Mouse (Mus musculus) ovary, adult 18-20 months (tissue): ENCODE measurements at regions not wholly inside any gene's neighbourhood (a gene's known extent, or its start where the extent isn't known, plus 50 kb on each side); places are given as distances from the start of the nearest gene placed in this dataset.
A peak's percentile ranks its signal among the peaks of the same experiment; 100 is the strongest.

Experiments used
- DNase-seq: peaks from one replicate; pipeline ENCODE4 v3.0.0; 2022; ENCODE audit warnings: low spot score, mixed read lengths

DNA sequence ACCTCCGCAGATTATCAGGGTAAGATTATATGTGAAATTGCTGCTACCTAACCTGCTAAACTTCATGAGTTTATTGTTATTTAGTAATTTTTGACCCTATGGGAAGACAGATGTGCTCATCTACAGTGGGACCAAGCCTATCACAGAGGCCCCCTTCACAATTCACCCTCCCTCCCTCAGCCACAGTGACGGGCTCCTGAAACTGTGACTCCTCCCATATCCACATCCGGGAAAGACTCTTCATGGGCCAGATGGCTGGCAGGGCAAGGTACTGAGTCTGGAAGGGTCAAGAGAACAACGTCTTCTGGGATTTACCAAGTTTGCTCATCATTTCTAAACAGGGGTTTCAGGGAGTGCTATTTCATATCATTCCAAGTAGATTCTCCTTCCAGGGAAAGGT is 84.1 kb upstream of the Irs2 start:
- no peak for DNase-seq

DNA sequence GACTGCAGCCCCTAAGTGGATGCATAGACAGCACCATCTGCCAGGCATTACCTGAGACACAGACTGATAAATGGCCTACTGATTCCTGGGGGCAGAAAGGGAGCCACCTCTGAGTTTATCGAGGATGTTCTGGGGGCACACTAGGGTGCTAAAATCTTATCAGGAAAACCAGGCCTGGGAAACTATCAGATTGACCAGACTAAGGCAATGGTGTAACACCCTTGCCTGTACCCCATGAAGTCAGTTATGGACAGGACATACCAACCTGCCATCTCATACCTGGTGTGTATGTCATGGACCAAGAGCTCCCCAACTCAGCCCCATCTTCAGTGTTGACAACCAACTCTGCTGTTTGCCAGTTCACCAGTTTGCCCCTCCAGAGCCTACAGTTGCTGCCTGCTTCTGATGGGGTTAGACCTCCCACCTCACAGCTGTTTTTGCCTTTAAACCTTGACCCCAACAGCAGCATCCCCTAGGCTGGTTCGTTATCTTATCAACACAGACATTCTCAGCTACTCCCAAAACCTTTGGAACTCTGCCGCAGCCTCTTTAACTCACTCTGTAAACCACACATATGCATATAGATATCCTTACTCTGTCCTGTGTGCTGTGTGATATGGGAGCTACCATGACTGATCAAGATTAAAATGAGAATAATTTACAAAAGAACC is 83.6 kb upstream of the Irs2 start:
- DNase-seq = no peak

DNA sequence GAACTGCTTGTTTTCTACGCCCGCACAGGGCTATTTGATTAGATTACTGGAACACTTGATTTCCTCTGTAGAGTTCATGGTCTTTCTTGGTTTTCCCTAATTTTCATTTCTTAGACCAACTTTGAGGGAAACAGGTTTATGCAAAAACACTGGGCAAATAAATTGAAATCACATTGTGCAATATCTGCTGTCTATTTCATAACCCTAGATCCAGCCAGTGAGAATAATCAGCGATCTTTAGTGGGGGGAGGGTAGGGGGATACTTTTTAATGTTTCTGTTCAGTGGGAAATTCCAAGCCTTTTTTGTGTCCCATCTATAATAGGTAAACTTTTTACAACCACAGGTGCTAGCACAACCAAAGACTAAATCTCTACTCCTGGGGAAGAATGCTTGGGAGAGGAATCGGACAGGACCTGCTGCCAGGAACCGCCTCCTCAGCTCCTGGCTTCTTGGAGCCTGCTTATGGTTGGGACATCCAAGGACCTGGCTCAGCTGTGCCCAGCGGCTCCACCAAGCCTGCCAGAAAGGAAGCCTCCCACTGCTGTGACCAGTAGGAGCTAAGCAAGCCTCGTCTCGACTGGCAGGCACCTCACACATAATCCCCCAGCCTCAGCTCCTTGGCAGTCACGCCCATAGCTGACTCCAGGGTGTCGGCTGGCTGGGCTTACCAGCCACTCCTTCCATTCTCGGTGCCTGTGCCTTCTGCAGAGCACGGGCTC is 80.8 kb upstream of the Irs2 start:
- DNase-seq = peak; percentile 26

DNA sequence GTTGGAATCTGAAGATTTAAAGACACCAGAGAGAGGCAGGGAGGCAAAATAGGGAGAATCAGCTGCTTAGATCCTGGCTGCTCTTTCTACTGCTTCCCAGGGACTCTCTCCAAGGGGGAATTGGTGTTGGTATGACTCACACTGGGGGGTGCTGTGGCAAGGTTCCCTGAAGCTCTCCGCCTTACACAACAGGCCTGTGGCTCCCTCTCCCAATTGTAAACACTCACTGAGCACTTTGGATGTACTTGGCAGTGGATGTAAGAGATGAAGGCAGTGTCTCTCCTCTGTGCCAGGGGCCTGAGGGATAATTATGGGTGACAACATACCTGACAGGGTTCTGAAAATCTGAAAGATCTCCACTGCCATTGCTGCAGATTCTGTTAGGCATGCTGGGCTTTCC is 77.0 kb upstream of the Irs2 start:
- DNase-seq = peak; percentile 63

DNA sequence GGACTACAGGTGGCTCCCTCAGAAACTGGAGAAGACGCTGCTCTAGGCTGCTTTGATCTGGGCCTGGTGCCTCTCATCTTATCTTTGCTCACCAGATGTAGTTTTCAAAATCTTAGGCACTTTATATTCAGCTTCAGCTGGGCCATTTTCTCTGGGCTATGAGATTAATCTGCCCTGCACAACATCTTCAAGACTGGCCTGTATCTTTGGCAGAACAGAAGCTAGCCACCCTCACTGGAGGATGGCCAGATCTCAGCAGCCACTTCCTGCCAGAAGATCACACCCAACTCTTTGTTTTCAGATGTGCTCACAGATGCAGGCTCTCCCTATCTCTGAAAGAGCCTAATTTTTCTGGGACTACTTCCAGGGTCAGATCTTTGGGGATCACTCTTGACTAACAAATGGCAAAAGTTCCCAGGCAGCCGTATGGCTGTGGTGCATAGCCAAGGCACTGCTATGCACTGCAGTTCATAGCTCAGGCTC is 75.8 kb upstream of the Irs2 start:
- peak; percentile 18 for DNase-seq

DNA sequence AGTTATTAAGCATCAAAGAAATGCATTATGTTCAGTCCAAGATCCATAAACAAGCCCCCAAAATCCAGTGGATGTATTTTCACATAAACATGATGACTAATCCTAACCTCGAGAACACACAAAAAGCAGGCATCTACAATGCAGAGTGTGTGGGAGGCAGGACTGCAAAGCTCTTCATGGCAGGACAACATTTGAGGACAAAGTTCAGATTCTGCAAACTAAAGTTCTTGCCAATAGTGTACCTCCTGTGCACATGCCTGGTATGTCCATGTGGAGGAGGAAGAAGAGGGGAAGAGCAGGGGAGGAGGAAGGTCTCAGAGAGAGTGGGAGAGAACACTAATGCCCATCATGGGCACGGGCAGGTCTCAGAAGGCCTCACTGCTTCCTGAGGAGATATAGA is 72.6 kb upstream of the Irs2 start:
- no peak for DNase-seq

DNA sequence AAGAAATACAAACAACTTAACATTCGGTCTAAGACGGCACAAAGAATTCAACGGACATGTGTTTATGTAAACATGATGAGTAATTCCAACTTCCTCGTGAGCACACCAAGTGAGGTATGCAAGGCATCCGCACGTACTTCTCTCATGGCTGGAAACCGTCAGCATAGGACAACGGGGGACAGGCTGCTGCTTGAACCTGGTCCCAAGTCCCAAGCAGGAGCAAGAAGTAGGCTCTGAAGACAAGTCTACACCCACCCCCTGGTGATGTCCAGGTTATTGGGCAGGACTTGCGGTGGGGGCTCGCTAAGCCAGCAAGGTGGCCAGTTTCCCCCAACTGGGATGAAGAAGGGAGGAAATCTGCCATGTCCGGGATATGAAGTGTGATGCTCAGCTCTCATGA is 71.5 kb upstream of the Irs2 start:
- DNase-seq = no peak

DNA sequence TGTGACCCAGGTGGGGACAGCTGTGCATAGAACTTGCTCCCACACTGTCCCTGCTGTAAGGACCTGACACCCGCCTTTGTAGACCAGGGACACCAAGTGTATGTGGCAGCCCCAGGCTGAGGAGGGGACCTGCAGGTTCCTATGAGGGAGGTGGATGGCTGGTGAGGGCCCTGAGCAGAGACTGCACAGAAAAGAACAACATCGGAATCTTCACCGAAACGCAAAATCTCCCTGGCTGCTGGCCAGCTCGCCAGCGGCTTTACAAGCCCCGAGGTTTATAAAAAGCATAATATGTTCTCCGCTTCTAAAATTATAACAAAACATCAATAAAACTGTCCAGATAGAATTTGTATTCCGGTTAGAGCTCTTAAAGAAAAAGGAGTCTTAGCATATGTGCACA is 68.9 kb upstream of the Irs2 start:
- no peak for DNase-seq

DNA sequence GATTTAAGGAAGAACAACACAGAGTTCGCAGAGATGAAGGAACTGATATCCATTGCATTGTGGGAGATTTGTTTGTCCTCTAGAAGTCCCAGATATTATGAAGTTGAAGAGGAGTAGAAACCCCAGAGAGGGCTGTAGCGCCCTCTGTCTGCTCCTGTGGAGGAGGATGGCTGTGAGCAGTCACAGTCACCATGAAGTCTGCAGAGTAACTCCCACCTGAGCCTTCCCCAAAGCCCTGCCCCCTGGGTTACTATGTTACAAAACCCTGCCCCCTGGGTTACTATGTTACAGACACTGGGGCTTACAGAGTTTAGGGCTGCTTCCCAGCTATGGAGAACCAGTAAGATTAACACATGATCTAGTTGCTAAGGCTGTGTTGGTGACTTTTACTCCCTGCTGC is 62.9 kb upstream of the Irs2 start:
- DNase-seq = no peak

DNA sequence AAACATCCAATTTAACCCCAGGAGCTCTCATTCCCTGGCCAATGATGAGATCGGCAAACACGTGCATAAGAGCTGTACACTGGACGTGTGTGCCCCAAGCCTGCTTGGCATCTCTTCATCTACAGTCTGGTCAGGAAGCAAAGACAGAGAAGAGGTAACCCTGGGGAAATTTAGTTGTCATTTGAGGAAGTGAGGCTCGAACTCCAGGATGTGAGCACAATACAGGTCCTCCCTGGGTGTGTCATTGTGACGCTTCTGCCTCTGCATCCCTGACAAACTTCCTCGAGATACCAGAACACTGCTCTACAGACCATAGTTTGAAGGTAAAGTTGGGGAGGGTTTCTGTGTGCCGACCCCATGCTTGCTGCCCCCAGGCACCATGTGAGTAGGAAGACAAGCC is 59.2 kb upstream of the Irs2 start:
- no peak for DNase-seq

DNA sequence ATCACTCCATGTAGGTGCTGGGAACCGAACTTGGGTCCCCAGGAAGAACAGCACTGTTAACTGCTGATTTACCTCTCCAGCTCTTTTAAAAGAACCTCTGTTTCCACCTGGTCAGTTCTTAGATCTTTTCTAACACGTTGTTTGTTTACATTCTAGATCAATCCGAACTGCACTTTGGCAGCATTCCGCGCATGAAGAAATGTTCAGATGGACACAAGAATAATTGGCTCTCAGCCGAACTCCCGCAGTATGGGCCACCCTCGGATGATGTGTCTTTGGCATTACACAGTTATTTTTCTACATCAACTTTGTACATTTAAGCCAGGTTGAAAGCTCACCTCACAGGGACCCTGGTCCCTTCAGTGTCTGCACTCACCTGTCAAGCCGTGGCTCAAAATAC is 57.7 kb upstream of the Irs2 start:
- DNase-seq = no peak

DNA sequence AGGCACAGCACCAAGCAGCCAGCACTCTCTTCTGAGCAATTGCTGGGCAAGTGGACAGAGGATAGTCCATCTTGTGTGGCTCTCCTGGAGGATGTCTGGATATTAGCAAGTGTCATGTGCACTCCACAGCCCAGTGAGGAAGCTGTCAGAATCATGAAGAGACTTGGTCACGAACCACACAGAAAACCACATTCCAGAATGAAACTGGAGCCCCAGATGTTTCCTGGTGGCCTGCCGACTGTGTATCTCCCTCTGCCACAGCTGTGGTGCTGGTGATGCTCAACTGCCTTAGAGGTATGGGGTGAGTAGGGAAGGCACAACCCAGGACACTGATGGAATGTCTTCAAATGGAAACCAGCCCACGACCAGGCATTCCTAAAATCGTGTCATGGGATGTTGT is 57.0 kb upstream of the Irs2 start:
- DNase-seq = no peak

DNA sequence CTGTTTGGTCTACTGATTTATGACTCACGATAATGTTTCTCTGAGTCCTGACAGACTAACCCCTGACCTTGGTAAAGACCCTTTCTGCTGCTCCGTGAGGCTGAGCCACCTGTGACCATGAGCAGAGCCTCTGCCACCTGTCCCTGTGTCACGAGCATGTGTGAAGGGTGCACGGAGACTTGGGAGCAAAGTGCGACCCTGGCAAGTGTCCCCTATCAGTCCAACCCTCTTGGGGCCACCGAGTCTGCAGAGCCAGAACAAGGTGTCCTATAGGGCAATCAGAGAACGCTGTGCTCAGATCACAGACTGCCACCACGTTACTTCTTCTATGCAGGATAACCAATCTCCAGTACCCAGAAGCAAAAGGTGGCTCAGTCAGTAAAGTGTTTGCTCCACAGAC is 54.8 kb upstream of the Irs2 start:
- DNase-seq = no peak

DNA sequence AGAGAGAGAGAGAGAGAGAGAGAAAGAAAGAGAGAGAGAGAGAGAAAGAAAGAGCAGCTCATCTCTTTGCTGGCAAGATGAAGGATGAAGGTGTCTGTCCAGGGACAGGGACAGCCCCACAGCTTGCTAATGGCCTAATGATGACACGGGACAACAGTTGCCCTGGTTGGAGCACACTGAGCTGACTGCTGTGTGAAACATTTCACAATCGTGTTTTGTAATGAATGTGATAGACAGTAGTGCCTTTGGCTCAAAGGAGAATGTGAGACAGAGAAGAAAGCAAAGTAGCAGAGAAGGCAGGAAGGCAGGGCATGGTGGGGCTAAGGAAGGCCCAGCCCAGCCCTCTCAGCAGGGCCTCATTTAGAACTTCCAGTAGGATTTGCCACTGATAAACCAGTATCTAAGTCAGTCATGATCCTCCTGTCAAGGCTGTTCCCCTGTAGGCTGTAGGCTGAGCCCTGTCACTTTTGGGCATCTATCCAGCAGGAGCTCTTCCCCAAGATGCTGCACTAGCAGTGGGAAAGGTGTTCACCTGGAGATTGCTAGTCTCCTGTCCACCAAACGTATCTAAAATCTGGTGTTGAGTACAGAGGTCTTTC is 54.2 kb upstream of the Irs2 start:
- DNase-seq = no peak

DNA sequence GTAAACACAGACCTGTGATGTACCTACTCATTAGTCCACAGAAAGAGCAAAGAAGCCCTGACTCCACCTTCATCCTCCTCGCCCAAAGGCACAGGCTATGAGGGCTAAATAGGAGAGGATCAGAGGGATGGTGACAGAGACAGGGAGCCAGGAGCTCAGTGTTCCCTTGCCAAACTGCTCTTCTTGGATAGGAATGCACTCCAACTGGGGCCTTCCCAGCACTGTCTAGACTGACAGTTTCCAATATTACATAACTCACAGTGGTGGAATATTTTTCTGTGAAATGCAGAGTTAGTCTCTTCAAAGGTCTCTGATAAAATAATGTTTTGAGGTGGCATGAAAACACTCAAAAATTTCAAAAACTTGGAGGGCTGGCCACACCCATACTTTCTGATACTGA is 53.5 kb upstream of the Irs2 start:
- no peak for DNase-seq

DNA sequence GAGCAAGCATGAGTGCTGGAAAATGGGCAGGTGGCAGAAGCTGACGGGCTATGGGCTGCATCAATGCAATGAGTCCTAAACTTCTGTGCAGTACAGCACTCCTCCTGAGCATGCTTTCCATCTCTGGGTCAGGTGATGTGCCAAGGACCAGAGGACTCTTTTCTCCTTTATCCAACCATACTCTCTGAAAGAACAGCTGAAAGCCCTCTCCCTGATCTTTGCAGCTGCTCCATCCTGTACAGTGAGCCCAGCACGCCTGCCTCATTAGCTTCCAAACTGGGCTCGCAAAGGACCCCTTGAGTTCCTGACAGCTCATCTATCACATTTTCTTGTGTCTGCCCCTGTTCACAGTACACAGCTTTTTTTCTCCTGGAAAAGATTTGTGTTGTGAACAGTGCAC is 52.3 kb upstream of the Irs2 start:
- no peak for DNase-seq

DNA sequence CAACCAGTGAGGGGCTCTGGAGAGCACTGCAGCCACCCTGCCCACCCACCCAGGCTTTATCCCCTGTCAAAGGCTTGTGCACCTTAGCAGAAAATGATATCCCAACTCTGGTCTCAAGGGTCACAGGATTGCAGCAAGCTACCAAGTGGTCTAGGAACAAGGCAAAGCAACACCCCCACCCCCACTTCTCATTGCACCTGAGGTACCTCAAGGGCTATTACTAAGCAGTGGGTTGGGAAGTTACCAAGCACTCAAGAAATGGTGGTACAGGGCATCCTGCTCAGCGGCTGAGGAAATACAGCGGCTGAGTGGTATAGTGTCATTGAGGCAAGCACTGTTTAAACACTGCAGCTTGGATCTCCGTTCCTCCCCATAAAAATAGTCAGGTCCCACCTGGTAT is 50.1 kb upstream of the Irs2 start:
- DNase-seq = no peak
